Mouse (Mus musculus) c-Kit-positive CD71-negative TER-119-negative erythroid progenitor cells, embryonic 14.5 days (primary cell): Measurements from ENCODE around the gene 2310022A10Rik.
"Not testable (repeated sequence)": the region's sequence is repeated elsewhere in the genome, so short reads cannot be mapped to it uniquely, and the experiment has no call there.

ENCODE experiments used
- DNase-seq: peaks from one replicate; pipeline ENCODE4 v3.0.0-alpha.2; 2013; ENCODE audit warnings: low read depth

2310022A10Rik gene

DNA sequence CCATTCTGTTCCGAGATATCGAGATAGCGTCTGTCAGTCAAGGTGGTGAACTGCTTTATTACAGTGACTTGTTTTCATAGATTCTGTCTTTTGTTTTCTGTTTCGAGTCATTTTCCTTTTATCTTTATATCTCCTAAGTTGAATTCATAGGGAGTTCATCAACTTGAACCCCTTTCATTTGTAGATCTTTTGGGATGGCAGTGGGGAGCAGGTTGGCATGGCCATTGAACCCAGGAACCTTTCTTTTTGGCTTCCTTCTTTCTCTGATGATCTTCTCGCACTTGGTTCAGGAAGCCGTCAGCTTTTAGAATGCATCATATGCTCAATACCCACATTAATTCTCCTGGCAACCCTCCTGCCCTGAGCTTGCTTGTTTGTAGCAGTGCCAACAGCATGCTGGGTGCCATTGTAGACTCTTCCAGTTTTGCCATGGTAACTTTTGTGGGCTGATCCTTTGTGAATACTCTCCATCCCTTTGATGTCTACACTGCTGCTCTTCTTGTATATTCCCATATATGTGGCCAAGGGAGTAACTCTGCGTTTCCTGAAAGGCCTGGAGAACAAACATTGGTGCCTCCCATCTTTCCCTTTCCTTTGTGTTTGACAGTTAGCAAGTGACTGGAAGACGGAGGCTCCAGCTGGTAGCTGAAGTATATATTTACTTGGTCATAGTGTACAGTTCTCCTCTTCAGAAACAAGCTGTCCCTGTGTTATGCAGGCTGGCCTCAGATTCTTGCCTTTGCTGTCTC lies 60.9 kb downstream of the 2310022A10Rik start:
- no peak for DNase-seq

DNA sequence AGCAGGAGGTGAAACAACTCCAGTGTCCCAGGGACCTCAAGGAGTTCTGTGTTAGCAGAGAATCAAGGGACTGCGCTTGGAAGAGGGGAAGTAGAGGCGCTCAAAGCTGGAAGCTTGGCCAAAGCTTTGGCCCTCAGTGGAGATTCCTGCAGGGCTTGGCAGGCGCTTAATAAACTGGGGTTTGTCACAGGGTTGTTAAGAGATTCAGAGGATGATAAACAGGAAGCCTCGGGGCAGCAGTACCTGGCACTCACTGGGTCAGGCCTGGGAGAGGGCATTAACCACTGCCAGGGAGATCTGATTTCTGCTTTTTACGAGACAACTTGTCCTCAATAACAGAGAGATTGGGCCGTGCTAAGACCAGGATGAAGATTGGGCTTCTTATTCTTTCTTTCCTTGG lies 68.0 kb downstream of the 2310022A10Rik start:
- DNase-seq, result no peak

DNA sequence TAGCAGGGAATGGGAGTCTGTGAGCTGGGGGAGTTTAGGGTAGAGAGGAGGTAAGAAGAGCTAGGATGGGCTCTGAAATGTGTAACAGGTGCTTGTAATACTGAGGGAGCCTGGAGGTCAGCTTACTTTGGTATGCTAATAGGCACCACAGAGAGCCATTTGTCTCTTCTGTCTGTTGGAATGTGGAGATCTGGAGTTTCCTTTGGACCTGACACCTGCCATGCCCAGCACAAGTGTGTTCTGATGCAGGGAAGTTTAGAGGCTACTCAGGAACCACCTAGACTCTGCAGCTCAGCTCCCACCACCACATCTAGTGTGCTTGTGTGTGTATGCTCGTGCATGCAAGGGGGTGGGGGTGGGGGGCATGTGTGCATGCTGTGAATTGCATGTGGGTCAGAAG lies 69.2 kb downstream of the 2310022A10Rik start:
- no peak for DNase-seq

DNA sequence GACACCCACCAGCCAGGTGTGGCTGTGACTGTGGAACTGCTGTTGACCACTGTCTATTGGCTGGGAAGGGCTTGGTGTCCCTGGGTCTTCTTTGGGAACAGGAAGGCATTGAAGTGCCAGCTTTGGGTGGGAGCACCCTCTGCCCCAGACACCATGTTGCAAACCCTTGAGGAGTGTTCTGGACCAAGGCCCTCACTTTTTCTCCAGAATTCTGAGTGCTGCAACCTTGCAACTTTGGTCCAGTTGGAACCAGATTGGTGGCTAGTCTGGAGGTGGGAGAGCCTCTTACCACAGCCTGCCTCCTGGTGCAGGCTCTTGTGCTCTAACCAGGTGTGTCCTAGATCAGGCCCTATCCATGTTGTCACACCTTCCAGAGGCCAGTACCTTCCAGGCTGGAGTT lies 71.9 kb downstream of the 2310022A10Rik start:
- DNase-seq, result no peak

DNA sequence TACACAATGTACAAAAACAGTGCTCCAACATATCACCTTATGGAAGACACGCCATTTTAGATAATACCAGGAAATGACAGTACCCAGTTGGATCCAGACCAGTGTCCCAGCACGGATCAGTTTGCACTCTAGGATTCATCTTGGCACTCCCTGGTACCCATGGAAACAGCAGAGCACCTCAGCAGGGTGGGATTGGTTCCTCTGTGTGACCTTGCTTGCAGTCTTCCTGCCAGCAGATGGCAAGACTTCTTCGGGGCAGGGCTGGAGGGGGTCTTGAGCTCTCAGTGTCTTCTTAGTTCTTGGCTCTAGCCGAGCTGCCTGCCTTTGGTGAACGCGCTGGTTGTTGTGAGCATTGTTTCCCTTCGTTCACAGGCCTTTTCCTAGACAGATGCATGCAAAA lies 74.7 kb downstream of the 2310022A10Rik start:
- DNase-seq, result no peak

DNA sequence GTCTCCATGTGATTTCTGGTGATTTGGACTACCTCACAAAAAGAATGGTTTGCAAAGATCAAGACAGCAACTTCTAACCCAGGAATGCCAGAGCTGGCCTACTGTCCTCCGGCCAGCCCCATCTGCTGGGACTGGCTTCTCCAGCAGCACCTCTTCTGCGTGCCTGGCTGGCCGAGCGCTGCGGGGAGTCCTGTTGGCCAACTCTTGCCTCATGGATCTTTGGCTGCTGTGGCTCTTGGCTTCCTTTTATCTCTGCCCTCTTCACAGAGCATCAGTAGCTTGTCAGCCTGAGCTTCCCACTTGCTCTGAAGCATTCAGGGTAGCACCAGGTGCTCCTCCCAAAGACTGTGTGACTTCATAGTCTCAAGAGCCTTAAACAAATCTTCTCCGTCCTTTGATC lies 75.2 kb downstream of the 2310022A10Rik start:
- DNase-seq, result no peak

DNA sequence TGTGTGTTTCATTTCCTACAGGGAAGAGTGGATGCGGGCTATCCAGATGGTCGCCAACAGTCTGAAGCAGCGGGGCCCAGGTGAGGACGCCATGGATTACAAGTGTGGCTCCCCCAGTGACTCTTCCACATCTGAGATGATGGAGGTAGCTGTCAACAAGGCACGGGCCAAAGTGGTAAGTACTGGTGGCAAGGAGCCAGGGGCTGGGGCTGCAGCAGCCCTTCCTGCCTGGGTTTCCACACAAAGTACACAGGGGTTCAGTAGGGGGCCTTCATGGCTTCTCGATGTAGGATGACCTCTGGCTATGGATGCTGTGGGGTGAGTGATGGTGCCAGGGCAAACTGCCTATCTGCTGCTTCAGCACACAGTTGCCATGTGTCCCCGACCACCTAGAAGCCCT lies 75.8 kb downstream of the 2310022A10Rik start:
- not testable (repeated sequence) for DNase-seq

DNA sequence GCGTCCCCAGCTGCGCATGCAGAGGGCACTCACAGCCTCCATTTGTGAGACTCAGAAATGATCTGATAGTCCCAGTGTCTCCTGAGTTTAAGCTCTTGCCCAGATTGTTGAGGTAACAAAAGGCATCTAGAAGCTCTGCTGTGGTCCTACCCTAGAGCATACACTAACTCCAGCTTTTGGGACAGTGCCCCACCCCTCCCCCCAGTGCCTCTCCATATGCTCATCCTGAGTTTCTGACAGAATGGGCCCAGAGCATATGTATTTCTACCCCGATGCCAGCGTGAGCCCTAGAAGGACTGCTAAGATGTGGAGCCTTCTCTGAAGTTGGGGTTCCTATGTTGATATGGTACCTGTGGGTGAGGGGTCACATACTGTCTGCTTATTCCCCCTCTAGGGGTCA lies 78.4 kb downstream of the 2310022A10Rik start:
- no peak for DNase-seq
